Mouse (Mus musculus) telencephalon, adult 2 months (tissue): Measurements from ENCODE around the gene Apold1.

ENCODE experiments used
- DNase-seq: peaks from one replicate; pipeline ENCODE4 v3.0.0-alpha.2; 2011; ENCODE audit warnings: low read depth, low spot score

Gene Apold1

DNA sequence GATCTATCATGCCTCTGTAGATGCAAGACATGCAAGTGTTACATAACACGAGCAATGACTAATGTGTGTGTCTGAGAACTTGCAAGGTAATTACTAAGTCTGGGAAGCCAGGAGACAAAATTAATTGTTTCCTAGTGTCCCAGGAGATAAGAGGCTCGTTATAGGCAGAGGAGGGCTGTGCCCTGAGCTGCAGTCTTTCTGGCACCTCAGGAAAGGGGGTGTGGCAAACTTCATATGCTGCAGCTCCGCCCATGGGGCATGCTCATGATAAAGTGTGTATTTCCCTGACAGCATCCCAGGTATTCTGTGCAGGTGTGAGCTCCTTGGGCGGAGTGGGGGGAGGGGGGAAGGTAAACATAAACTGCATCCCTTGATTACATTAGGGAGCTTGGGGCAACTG lies 9.4 kb upstream of the Apold1 start:
- DNase-seq: no peak

DNA sequence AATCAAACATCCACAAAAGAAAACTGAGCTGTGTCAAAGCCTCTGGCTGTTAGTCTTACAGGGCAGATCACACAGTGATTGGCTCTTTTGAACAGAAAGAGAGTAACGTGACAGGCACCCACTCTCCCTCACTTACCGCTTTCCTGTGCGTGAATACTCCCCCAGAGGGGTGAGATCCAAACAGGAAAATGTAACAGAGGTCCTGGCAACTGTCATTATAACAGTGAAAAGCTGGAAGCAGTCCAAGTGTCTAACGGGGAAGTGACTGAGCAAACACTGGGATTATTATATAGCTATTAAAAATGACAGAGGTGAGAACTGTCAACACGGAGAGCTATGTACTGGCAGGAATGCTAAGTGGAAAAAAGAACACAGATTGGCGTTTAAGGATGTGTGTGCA lies 4.9 kb upstream of the Apold1 start:
- DNase-seq: no peak

GRCm38 (mm10) chr6:134983529-134984370 lies 2.2 kb downstream of the Apold1 start:
- DNase-seq: peak; percentile 75

DNA sequence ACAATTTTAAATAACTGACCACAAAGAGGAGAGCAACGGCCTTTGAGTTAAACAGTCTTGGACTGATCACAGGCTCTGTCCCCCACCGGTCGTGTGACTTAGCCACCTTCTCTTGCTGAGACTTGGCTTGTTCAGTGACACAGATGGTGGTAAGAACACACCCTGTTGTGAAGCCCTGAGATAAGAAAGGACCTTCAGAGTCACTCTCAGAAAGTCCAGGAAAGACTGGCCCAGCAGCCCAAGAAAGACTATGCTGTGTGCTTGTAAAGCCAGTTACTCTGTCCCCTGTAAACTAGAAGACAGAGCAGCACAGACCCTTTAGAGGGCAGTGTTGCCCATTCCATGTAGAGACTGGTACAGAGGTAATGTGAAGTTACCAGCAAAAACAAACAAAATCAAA lies 3.2 kb downstream of the Apold1 start:
- no peak for DNase-seq

DNA sequence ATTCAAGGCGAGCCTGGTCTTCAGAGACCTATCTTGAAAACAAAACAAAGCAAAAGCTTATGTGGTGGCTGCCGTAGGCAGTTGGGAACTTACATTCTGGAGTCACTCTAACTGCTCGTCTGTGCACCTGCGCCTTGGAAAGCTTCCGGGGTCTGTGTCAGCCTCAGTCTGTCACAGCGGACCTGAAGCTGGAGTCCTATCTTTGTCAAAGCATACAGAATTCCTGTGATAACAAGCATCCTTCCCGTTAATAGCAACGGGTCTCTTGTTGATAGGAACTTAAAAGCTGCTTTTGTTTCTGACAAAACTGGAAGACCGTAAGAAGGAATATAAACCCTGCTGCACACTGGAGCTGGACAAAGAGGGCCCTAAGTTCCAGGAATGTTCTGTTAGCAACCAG lies 6.9 kb downstream of the Apold1 start:
- DNase-seq: no peak

DNA sequence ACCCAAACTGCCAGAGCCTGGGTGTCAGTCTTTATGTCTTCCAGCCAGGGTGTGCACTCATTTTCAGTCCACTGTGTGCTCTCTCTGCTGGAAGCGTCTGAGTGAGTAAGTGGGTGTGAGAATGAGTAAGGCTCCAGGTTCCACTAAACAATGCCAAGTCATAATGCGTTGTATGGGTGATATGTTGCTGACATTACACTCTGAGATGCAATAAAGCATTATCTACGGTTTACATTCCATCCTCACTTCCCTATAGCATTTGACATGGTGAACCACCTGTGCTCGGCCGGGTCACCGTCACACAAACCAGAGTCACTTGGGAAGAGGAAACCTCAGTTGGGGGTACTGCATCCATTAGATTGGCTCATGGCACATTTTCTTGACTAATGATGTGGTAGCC lies 9.2 kb downstream of the Apold1 start:
- no peak for DNase-seq

DNA sequence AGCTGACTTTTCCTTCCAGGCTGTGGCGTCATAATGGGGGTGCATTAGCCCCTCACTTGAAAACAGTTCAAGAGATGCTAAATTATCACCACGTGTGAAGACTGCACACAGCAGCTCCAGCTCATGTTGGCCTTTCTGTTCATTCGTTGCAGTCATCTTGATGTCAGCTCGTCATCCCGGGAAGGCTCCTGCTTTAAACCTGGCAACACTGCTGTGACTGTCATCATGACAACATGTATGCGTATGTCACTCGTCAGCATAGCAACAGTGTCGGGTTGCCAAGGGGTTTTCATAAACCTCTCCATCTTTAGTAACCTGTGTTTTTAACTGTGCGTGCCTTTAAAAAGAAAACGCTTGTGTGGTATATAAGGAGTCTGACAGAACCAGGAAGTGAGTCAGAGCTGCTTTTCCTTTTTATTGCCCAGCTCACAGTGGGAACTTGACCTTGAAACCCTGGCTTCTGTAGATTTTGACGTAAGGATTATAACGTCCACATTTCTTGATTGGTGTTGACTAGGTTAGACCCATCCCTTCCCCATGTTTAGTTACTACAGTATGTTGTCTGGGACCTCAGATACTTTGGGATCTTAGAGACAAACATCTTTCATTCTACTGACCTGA lies 12.6 kb downstream of the Apold1 start:
- peak; percentile 80 for DNase-seq

- DNase-seq: peak; percentile 50
These were observed 13.5 kb downstream of the Apold1 start for GRCm38 (mm10) chr6:134994985-134995384.

GRCm38 (mm10) chr6:134996918-134997317 lies 15.4 kb downstream of the Apold1 start:
- no peak for DNase-seq

GRCm38 (mm10) chr6:134998076-134998475 lies 16.6 kb downstream of the Apold1 start:
- no peak for DNase-seq

DNA sequence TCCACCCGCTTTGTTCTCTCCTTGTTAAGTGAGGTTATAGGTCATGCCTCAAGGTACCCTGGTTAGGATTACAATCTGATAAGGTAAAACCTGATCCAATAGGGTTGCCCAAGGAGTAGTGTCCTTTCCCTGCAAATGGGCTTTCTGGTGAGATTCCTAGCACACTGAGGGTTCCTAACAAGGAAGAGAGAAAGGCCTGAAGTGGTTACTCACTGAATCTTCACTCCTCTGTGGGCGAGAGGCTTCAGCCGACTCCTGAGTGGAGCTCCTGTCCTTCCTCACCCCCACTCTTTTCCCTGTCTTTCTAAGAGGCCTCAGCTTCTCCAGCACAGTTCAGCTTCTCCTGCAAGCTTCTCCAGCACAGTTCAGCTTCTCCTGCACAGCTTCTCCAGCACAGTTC lies 17.3 kb downstream of the Apold1 start:
- no peak for DNase-seq

GRCm38 (mm10) chr6:135000272-135000671 lies 18.8 kb downstream of the Apold1 start:
- no peak for DNase-seq

DNA sequence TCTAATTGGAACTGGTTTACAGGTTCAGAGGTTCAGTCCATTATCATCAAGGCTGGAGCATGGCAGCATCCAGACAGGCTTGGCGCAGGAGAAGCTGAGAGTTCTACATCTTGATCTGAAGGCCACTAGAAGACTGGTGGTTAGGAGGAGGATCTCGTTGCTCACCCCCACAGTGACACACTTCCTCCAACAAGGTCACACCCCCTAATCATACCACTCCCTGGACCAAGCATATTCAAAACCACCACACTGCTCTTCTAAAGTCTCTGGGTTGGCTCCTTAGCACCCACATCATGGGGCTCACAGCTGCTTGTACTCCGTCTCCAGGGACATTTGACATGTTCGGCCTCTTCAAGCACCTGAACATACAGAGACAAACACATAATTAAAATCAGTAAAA lies 20.5 kb downstream of the Apold1 start:
- DNase-seq: no peak

- DNase-seq: no peak
These were observed 24.9 kb downstream of the Apold1 start for GRCm38 (mm10) chr6:135006372-135006771.

GRCm38 (mm10) chr6:135011048-135011733 lies 29.7 kb downstream of the Apold1 start, which contains the start of gene Ddx47:
TSS of gene Ddx47 (plus strand) at chr6:135011612.
- peak; percentile 93 for DNase-seq

DNA sequence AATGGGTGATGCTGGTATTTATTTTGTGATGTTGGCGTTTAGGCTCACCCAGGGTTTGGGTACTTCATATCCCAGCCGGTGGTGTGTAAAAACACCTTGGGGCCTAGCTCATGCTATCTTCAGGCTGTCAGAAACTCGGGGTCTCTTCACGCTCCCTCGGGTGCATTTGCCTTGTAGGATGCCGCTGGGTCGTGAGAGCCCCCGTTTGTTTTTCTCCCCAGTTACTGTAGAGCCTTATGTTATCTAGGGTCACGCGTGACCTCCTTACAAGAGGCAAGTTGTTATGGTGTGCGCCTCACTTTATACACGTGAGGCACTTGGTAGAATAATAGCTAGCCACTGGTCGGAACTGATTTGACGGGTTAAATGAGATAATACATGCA lies 30.2 kb downstream of the Apold1 start:
- DNase-seq: no peak

DNA sequence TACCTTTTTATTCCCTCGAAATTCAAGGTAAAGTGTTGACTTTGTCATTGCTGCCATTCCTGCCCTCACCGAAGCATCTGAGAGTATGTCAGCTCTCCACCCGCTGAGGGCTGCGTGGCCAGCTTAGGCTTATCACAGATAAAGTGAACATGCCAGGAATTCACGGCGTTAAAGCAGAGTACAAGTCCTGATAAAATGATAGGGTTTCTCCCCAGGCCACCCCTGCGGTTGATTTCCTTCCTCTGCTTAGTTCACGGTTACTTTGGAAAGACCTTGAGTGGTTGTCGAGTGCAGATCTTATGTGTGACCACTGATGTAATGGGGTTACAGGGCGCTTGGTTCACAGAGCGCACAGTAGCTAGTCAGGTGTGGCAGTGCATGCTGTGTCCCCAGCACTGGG lies 35.7 kb downstream of the Apold1 start:
- DNase-seq: no peak

DNA sequence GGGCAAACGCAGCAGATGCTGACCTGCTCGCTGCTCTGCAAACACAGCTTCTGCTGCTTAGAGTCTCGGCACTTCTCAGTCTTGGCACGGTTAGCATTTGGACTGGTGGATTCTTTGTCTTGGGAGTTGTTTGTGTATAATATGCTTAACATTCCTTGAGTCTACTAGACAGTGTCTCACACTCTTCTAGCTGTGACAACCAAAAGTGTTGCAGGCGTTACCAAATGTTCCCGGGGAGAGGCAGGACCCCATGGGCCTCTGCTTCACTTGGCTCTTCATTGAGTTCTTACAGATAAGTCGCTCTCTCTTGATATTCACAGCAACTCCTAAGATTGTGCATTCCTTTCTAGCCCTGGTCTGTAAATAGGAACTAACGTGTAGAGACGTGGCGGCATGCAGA lies 38.0 kb downstream of the Apold1 start:
- DNase-seq: no peak

DNA sequence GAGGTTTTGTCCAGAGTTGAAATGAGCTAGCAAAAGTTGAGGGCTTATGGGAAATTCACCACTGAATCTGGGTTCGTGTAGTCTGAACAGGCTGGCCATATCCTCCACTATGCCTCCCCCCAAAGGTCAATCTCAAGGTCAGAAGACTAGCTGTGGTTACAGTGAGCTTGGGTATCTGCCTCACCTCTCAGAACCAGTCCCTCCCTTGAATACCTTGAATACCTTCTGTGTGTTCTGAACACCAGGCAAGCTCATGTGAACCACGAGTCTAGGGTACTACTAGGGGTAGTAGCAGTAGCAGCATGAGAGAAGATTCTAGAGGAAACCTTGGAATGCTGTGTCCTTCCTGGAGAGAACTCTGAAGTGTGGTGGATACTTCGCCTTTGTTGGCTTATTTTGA lies 40.1 kb downstream of the Apold1 start:
- DNase-seq: no peak

DNA sequence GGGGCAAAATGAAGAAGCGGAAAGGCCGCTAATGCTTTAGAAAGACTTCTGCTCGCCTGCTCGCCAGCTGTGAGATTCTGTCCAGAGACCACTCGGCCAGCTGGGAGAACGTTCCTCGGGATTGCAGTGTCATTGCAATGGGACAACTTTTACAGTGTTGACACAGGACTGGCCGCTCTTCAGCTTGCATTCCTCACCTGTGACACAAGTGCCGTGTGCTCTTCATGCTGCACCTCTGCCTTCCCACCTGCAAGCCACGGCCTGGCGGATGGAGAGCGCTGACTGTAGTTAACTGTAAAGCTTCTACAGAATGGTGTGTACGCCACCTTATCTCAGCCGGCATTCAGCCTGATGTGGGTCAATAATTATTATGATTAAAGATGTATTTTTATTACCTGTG lies 41.9 kb downstream of the Apold1 start:
- no peak for DNase-seq

GRCm38 (mm10) chr6:135024781-135025420 lies 43.4 kb downstream of the Apold1 start:
- no peak for DNase-seq

DNA sequence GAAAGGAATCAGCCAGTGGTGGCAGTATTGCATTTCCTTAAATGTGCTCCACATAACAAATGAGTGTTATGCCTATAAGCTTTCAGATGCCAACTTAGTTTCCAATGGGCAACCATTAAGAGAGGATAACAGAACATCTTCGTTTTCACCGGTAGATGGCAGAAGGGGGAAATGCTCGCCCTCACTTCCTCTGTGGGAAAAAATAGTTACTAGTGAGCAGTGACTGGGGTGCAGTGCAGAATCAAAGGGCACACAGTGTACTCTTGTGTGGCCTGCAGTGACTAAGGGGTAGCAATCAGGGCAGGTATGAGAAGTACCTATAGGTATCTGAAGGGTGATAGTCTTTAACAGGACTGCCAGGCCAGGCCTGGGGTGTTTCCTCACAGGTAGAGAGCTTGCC lies 44.7 kb downstream of the Apold1 start:
- peak; percentile 45 for DNase-seq
